Mouse (Mus musculus): ENCODE data around the gene Igf2r. TPM values are rescaled to one million over a fixed set of nuclear protein-coding genes. Genes with fewer than 3 reads are reported as not detected.

Igf2r gene
- polyA plus RNA-seq, 1 experiment from 2014 or later: 10.1 TPM

DNA sequence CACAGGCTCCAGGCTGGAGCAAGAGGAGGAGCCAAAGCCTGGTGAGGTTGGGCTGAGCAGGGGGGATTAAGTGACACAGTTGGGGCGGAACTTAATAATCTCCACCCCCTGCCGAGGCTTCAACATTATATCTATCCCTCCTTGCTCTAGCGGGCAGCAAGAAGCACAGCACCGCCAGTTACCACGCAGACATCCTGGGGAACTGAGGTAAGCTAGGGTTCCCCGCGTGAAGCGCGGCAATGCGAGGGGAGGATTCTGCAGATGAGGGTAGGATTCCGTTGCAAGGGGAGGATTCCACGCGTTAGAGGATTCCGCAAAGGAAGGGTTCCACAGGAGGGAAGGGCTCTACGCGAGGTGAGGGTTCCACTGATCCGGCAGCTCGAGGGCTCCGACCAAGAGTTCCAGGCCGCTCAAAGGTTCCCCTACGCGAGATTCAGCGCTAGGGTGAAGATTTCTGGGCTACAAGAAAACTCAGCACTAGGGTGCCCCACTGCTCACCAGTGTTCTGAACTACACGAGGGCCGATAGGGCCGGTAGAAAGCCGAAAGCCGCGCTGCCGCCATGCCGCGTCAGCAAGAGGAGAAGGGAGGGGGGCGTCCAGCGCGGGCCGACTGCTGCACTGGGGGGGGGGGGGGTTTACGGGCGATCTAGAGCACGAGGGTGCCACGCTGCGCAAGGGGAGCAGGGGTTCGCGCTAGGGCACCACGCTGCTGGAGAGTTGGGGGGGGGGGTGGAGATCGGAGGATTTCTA is 28.1 kb downstream of the Igf2r start:
- peak overlapping the region; percentile 62 for H3K4me2 ChIP-seq
- ATAC-seq (ENCODE audit: low FRiP score): peak; percentile 81
- H3K36me3 ChIP-seq: peaks cover 58% of the 10 kb centered on the region
- peak overlapping the region; percentile 77 for H3K27ac ChIP-seq (replicated peaks)
- peak overlapping the region; percentile 49 for H3K4me3 ChIP-seq (replicated peaks)
- 58% methylated on average over 45 of the region's 45 CpGs for WGBS
- peak overlapping the region; percentile 49 for H3K9ac ChIP-seq (replicated peaks)
- H3K9me3 ChIP-seq (replicated peaks): peaks cover 15% of the 10 kb centered on the region
- H3K27me3 ChIP-seq (replicated peaks): no peaks in the 10 kb centered on the region
- 0 out of 2 replicates have a peak, but pooled peaks cover 4% of the 10 kb centered on the region for H3K4me1 ChIP-seq

DNA sequence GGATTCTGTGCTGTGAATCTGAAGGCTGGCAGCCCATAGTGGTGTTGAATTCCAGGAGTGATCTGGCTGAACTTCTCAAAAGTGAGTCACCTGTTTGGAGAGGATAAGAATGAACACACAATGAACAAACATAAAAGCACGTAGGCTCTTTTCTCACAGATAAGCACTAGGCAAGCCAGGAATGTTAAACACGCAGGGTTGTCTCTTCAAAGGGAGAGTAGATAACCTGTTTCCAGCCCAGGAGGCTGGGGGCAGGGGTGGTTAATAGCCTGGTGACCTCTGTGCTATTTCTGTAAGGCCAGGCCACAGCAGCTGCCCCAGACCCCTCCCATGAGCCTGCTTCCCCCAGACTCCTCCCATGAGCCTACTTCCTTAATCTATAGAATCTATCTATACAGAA is 29.1 kb downstream of the Igf2r start:
- Histone ChIP-seq H3K9ac (replicated peaks) (no peak overlapping the region), H3K4me2 (no peak overlapping the region), H3K27me3 (replicated peaks) (no peaks in the 10 kb centered on the region), H3K9me3 (replicated peaks) (peaks cover 15% of the 10 kb centered on the region), H3K36me3 (peaks cover 52% of the 10 kb centered on the region), H3K4me1 (0 out of 2 replicates have a peak, but pooled peaks cover 4% of the 10 kb centered on the region), H3K4me3 (replicated peaks) (no peak overlapping the region), H3K27ac (replicated peaks) (no peak overlapping the region)
- ATAC-seq (ENCODE audit: low FRiP score): no peak
- WGBS: 76% methylated on average over 2 of the region's 2 CpGs

DNA sequence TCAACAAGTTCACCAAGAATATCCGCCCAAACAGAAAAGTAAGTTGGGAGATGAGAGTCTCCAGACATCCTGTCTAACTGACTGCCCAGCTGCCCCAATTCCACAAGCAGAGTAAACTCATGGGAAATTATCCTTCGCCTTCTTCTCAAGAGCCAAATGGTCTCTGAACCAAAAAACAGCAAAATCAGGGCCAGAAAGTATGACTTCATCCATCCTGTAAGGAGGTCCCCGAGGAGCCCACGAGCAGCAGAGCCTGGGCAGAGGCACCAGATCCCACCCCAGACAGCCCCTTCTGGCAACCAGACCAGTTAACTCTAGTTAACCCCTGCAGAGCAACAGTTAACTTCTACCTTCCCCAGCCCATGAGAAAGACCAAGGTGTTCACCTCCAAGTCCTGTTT is 29.9 kb downstream of the Igf2r start:
- peaks cover 15% of the 10 kb centered on the region for H3K9me3 ChIP-seq (replicated peaks)
- no peak for ATAC-seq (ENCODE audit: low FRiP score)
- H3K36me3 ChIP-seq: peaks cover 47% of the 10 kb centered on the region
- no peak overlapping the region for H3K4me3 ChIP-seq (replicated peaks)
- H3K4me2 ChIP-seq: no peak overlapping the region
- H3K4me1 ChIP-seq: peaks cover 5% of the 10 kb centered on the region; the same call in 1 of the 2 replicates
- H3K9ac ChIP-seq (replicated peaks): no peak overlapping the region
- no peaks in the 10 kb centered on the region for H3K27me3 ChIP-seq (replicated peaks)
- H3K27ac ChIP-seq (replicated peaks): no peak overlapping the region
- WGBS: 81% methylated on average over 4 of the region's 4 CpGs

DNA sequence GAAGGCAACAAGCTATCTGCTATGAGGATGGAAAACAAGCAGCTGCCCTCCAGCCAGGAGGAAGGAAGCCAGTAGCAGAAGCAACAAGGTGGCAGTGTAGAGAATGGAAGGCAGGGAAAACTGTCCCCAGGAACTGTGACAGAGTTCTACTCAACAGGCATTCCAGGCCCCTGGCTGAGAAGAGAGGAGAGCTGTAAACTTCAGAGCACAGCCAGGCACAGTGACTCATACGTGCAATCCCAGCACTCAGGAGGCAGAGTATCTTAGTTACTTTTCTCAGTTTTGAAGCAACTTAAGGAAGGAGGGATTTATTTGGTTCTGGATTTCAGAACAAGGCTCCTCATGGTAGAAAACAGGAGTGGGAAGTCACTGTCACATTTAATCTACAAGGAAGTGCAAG is 31.5 kb downstream of the Igf2r start:
- no peak for ATAC-seq (ENCODE audit: low FRiP score)
- WGBS: 39% methylated on average over 1 of the region's 1 CpGs
- Histone ChIP-seq H3K36me3 (peaks cover 43% of the 10 kb centered on the region), H3K9me3 (replicated peaks) (peaks cover 9% of the 10 kb centered on the region), H3K4me2 (no peak overlapping the region), H3K27me3 (replicated peaks) (no peaks in the 10 kb centered on the region), H3K4me3 (replicated peaks) (no peak overlapping the region), H3K4me1 (peaks cover 8% of the 10 kb centered on the region; the same call in 1 of the 2 replicates), H3K27ac (replicated peaks) (no peak overlapping the region), H3K9ac (replicated peaks) (no peak overlapping the region)

DNA sequence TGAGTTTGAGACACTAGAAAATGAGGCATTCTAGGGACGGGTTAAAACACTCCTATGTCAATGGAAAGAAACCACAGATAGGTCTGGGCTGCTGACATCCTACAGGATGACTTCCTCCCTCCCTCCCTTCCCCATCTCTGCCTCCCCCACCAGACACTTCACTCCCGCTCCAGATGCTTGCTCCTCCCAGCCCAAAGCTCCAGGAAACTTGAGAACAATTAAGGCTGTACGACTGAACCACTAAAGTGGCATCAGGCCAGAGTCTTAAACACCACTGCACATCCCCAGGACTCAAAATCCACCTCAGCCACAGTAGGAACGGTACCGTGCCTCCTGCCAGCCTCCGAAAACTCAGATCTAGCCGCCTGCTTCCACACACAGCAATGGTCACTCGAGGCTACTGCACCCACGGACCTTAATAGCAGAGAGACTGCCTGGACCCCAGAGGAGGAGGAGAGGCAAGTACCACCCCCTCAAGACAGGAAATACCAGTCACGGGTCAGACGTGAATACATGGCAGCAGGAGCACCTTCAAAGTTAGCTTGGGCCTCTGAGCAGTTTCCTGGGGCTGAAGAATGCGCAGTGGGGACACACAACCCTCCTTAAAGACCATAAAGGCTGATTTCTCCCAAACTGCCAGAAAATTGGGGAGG is 35.1 kb downstream of the Igf2r start:
- Histone ChIP-seq H3K27ac (replicated peaks) (peak overlapping the region; percentile 33; the same call in 1 of the 2 replicates), H3K4me2 (no peak overlapping the region), H3K4me1 (peaks cover 8% of the 10 kb centered on the region; the same call in 1 of the 2 replicates), H3K4me3 (replicated peaks) (no peak overlapping the region), H3K9ac (replicated peaks) (no peak overlapping the region), H3K9me3 (replicated peaks) (no peaks in the 10 kb centered on the region), H3K27me3 (replicated peaks) (no peaks in the 10 kb centered on the region), H3K36me3 (peaks cover 47% of the 10 kb centered on the region)
- ATAC-seq (ENCODE audit: low FRiP score): no peak
- WGBS: 40% methylated on average over 12 of the region's 12 CpGs

DNA sequence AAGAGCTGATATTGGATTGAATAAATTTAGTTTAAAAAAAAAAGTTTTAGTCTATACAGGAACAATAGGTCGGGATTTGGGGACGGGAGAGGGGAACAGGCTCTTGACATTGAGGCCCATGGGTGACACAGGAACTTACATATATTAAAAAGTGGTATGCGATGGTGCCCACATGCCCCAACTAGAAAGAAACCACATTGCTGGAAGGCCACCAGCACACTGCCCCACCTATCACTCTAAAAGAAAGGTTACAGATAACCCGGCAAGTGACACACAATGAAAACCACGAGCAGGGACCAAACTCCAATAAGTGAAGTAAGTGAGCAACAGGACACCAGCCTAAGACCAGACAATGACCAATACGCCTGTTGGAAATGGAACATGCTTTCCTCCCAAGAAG is 36.3 kb downstream of the Igf2r start:
- no peak overlapping the region for H3K27ac ChIP-seq (replicated peaks)
- no peak overlapping the region for H3K9ac ChIP-seq (replicated peaks)
- ATAC-seq (ENCODE audit: low FRiP score): no peak
- no peaks in the 10 kb centered on the region for H3K27me3 ChIP-seq (replicated peaks)
- H3K4me3 ChIP-seq (replicated peaks): no peak overlapping the region
- WGBS: 92% methylated on average over 6 of the region's 6 CpGs
- H3K4me2 ChIP-seq: no peak overlapping the region
- peaks cover 14% of the 10 kb centered on the region for H3K4me1 ChIP-seq
- no peaks in the 10 kb centered on the region for H3K9me3 ChIP-seq (replicated peaks)
- peaks cover 39% of the 10 kb centered on the region for H3K36me3 ChIP-seq

DNA sequence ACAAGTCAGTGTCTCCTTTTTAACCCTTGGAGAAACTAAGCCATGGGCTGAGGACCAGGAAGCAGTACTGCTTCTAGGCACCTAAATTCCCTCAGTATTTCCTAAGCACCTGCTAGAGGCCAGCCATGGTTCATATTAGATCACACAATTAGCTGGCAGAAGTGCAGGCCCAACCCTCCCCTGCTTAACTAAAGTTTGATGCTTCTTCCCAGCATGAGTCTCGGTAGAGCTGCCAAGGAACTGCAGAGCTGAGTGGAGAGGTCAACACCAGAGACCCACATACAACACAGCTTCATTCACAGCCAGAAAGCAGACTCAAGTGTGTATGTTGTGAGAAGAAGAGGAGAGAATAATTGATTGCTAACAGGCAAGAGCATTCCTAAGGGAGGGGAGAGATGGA is 40.9 kb downstream of the Igf2r start:
- no peak overlapping the region for H3K4me2 ChIP-seq
- WGBS: 45% methylated on average over 1 of the region's 1 CpGs
- H3K36me3 ChIP-seq: peaks cover 34% of the 10 kb centered on the region
- H3K4me1 ChIP-seq: peaks cover 37% of the 10 kb centered on the region
- H3K27me3 ChIP-seq (replicated peaks): no peaks in the 10 kb centered on the region
- no peak overlapping the region for H3K9ac ChIP-seq (replicated peaks)
- H3K9me3 ChIP-seq (replicated peaks): no peaks in the 10 kb centered on the region
- no peak for ATAC-seq (ENCODE audit: low FRiP score)
- no peak overlapping the region for H3K4me3 ChIP-seq (replicated peaks)
- no peak overlapping the region for H3K27ac ChIP-seq (replicated peaks)

DNA sequence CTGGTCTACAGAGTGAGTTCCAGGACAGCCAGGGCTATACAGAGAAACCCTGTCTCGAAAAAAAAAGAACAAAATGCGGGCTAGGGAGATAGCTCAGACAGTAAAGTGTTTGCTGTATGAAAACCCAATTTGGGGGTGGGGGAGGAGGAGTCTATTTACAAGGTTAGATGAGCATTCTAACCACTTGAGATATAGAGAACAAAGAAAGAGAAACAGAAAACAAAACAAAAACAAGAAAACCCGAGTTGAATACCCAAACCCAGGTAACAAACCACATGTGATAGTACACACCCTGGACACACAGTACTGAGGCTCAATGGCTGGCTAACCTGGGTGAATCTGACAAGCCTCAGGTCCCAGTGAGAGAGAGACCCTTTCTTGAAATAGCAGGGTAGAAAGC is 41.7 kb downstream of the Igf2r start:
- Histone ChIP-seq H3K4me1 (peaks cover 38% of the 10 kb centered on the region), H3K9me3 (replicated peaks) (no peaks in the 10 kb centered on the region), H3K4me2 (no peak overlapping the region), H3K9ac (replicated peaks) (no peak overlapping the region), H3K27me3 (replicated peaks) (no peaks in the 10 kb centered on the region), H3K27ac (replicated peaks) (no peak overlapping the region), H3K4me3 (replicated peaks) (no peak overlapping the region), H3K36me3 (peaks cover 27% of the 10 kb centered on the region)
- 86% methylated on average over 3 of the region's 3 CpGs for WGBS
- no peak for ATAC-seq (ENCODE audit: low FRiP score)

DNA sequence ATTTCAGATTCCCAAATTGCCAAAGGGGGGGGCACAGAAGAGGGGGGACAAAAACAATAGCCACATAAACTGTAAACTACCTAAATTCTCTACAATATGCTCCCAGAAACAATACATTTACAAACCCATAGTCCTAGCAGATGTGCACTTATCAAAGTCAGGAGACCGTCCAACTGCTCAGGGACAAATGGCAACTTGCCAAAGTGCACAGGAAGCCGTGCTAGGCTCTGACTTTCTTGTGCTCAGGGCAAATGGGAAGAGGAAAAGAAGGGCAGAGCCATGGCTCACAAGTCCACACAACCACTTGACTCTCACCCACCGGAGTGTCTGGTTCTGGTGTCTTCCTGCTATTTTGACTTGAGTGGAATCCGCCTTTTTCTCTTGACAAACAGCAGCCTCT is 43.6 kb downstream of the Igf2r start:
- Histone ChIP-seq H3K9me3 (replicated peaks) (no peaks in the 10 kb centered on the region), H3K27ac (replicated peaks) (peak overlapping the region; percentile 76), H3K27me3 (replicated peaks) (no peaks in the 10 kb centered on the region), H3K4me1 (peaks cover 38% of the 10 kb centered on the region), H3K9ac (replicated peaks) (no peak overlapping the region), H3K4me2 (no peak overlapping the region), H3K36me3 (peaks cover 30% of the 10 kb centered on the region), H3K4me3 (replicated peaks) (no peak overlapping the region)
- ATAC-seq (ENCODE audit: low FRiP score): no peak
- WGBS: 29% methylated on average over 4 of the region's 4 CpGs

DNA sequence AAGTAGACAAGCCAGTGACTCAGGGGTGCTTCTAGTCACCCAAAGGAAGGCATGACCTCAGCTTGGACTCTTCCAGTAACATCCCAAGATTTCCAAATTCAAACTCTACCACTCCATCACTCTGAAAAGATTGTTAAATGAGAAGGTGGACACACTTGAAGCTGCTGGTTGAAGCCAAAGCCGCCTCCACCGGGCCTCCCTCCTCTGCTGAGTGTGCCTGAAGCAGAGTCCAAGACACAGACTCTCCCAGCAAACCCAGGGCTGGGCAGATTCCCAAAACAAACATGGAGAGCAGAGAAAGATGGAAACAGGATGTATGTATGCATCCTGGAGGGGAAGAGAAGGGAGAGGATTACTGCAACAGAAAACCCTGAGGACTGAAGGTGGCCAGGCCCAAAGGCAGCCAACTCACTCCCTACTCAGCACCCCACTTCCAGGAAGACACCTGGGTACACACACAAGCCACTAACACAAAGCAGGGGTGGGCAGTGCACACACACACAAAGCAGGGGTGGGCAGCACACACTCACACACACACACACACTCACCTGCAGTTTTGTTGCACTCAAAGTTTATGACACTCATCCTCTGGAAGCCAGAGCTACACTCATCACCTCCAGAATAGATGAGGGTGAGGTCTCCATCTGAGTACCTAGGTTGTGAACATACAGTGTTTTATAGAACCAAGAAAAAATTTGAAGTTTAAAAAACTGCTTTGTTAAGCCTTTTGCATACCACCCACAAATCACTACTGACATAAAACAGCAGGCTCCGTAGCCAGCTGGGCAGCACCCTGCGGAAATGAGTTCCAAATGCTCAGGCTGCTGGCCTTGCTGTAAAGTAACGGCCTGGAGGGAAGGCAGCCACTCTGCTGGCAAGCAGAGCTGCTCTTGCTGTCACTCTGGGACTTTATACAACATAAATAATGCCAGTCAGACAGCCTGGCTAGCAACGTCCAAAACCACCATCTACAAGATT is 44.4 kb downstream of the Igf2r start:
- no peak overlapping the region for H3K4me3 ChIP-seq (replicated peaks)
- no peak overlapping the region for H3K9ac ChIP-seq (replicated peaks)
- 32% methylated on average over 6 of the region's 6 CpGs for WGBS
- no peaks in the 10 kb centered on the region for H3K9me3 ChIP-seq (replicated peaks)
- no peak for ATAC-seq (ENCODE audit: low FRiP score)
- no peak overlapping the region for H3K4me2 ChIP-seq
- peaks cover 23% of the 10 kb centered on the region for H3K36me3 ChIP-seq
- H3K27me3 ChIP-seq (replicated peaks): no peaks in the 10 kb centered on the region
- H3K4me1 ChIP-seq: peaks cover 38% of the 10 kb centered on the region
- peak overlapping the region; percentile 76 for H3K27ac ChIP-seq (replicated peaks)

DNA sequence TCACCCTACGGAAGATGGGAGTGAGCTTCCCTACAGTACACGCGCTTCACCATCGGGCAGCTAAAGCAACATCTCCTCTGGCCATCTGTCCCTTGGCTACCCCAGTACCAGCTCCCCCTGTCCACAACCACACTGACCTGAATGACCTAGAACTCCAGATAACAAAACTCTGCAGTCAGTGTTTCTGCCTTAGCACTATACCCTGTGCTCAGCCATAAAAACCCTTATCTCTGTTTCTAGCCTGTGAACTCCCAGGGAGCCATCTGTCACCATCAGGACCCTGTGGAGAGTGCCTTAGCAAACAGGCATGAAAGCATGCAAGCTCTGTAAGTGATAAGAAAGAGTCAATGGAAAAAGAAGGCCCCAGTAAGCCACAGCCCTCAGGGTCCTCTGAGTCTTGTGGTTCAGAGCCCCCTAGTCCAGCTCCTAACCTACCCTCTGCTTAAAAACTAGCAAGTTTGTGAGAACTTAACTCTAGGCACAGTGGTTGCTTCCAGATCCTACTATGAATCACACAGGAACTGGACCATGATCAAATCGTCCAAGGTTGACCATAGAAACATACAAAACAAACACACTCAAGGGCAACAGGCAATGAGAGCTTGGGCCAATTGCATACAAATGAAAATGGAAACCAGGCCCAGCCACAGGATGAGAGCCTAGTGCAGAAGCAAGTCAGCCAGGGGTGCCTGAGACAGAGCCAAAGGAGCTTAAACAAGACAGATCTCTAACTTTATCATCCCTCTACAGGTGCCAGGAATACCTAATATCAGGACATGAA is 45.3 kb downstream of the Igf2r start:
- no peak for ATAC-seq (ENCODE audit: low FRiP score)
- Histone ChIP-seq H3K9me3 (replicated peaks) (no peaks in the 10 kb centered on the region), H3K9ac (replicated peaks) (no peak overlapping the region), H3K27ac (replicated peaks) (peak overlapping the region; percentile 76), H3K36me3 (peaks cover 24% of the 10 kb centered on the region), H3K4me2 (no peak overlapping the region), H3K4me3 (replicated peaks) (no peak overlapping the region), H3K27me3 (replicated peaks) (no peaks in the 10 kb centered on the region), H3K4me1 (peaks cover 39% of the 10 kb centered on the region)
- WGBS: 82% methylated on average over 5 of the region's 5 CpGs
